Mouse (Mus musculus) stomach, postnatal 0 days (tissue): ENCODE data around the gene Jund.

Experiments used
- CTCF ChIP-seq: IDR thresholded peaks from 2 replicates; pipeline ENCODE4 v1.5.1; 2016; ENCODE audit warnings: antibody characterized with exemption, low read depth, mild to moderate bottlenecking, moderate library complexity
- EP300 ChIP-seq: optimal IDR thresholded peaks from 2 replicates; pipeline ENCODE3; 2016; ENCODE audit warnings: antibody characterized with exemption

GRCm38 (mm10) chr8:70657739-70658138 is 41.0 kb upstream of the Jund start:
- no peak for TF ChIP-seq CTCF
- no peak for TF ChIP-seq EP300
